Mouse (Mus musculus) midbrain, embryonic 16.5 days (tissue): ENCODE measurements around the gene Fgfr2. TPM values are rescaled to one million over a fixed set of nuclear protein-coding genes. Genes with fewer than 3 reads are reported as not detected.

Source experiments
- ATAC-seq: fragments of 200-750 bp; cut with Nextera tagmentation; 2 replicates; pipeline ENCODE4 v1.8.0; 2017; ENCODE audit warnings: moderate TSS enrichment
- H3K27ac ChIP-seq: fragments of 300-500 bp; sonication (generic); 2 replicates; pipeline ENCODE4 v1.5.1; 2014; ENCODE audit warnings: mild to moderate bottlenecking, low read length, mixed read lengths
- H3K27me3 ChIP-seq: fragments of 300-500 bp; sonication (generic); 2 replicates; pipeline ENCODE4 v1.6.1; 2014; ENCODE audit warnings: low read depth, low read length, mixed read lengths; ENCODE audit not compliant: control insufficient read depth, insufficient read depth
- H3K36me3 ChIP-seq: fragments of 300-500 bp; sonication (generic); 2 replicates; pipeline ENCODE4 v1.6.1; 2014; ENCODE audit warnings: mild to moderate bottlenecking, low read length, moderate library complexity, mixed read lengths; ENCODE audit not compliant: control insufficient read depth, insufficient read depth
- H3K4me1 ChIP-seq: fragments of 300-500 bp; sonication (generic); 2 replicates; pipeline ENCODE4 v1.6.1; 2014; ENCODE audit warnings: mild to moderate bottlenecking, low read length, mixed read lengths; ENCODE audit not compliant: control insufficient read depth, insufficient read depth
- H3K4me2 ChIP-seq: fragments of 300-500 bp; sonication (generic); 2 replicates; pipeline ENCODE4 v1.6.1; 2014; ENCODE audit warnings: mild to moderate bottlenecking, low read length, mixed read lengths
- H3K4me3 ChIP-seq: fragments of 300-500 bp; sonication (generic); 2 replicates; pipeline ENCODE4 v1.5.1; 2014; ENCODE audit warnings: low read depth, mild to moderate bottlenecking, low read length, moderate library complexity, mixed read lengths
- H3K9ac ChIP-seq: fragments of 300-500 bp; sonication (generic); 2 replicates; pipeline ENCODE4 v1.6.1; 2014; ENCODE audit warnings: low read depth, low read length, mixed read lengths
- H3K9me3 ChIP-seq: fragments of 300-500 bp; sonication (generic); replicated peaks from 2 replicates; pipeline ENCODE4 v1.6.1; 2014; ENCODE audit warnings: mild to moderate bottlenecking, low read length, mixed read lengths; ENCODE audit not compliant: control insufficient read depth, poor library complexity, severe bottlenecking
- WGBS: fragments of 180-500 bp; shearing (Covaris S2); extraction: QIAGEN DNeasy Blood & Tissue Kit; methylation state at CpG from one replicate; pipeline ENCODE4 v1.1.7; 2014; 5-methylcytosine and 5-hydroxymethylcytosine counted together
- polyA plus RNA-seq: library from polyadenylated mRNA; unstranded; fragments of >200 nt; fragmentation: Nextera tagmentation; extraction: Ambion mirVana; gene quantifications from 2 replicates; pipeline ENCODE4 v1.2.1, GENCODE M21; 2015

Fgfr2 gene
- polyA plus RNA-seq, 1 experiment from 2014 or later, result 23.8 TPM

- Histone ChIP-seq H3K27ac (no peak overlapping the region), H3K4me1 (peaks cover 10% of the 10 kb centered on the region; the same call in 1 of the 2 replicates), H3K9me3 (no peaks in the 10 kb centered on the region), H3K27me3 (no peaks in the 10 kb centered on the region), H3K9ac (no peak overlapping the region), H3K4me3 (no peak overlapping the region), H3K36me3 (no peaks in the 10 kb centered on the region), H3K4me2 (no peak overlapping the region)
- ATAC-seq, result no peak
- WGBS, result 29% methylated on average over 11 of the region's 11 CpGs
Observed at GRCm38 (mm10) chr7:132332176-132332575, 791.0 kb downstream of the Fgfr2 start.

DNA sequence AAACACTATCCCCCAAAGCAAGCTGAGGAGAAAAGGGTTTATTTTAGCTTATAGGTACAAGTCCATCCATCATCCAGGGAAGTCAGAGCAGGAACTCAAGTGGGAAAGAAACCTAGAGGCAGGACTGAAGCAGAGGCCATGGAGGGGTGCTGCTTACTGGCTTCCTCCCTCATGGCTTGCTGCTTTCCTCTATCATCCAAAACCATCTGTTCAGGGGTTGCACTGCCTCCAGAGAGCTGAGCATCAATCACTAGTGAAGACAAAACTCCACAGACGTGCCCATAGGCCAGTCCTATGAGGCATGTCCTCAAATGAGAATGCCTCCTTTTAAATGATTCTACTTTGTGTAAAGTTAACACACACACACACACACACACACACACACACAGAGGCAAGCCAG, 793.0 kb downstream of the Fgfr2 start:
- Histone ChIP-seq H3K36me3 (no peaks in the 10 kb centered on the region), H3K27ac (no peak overlapping the region), H3K4me3 (no peak overlapping the region), H3K4me2 (no peak overlapping the region), H3K27me3 (no peaks in the 10 kb centered on the region), H3K9ac (no peak overlapping the region), H3K4me1 (0 out of 2 replicates have a peak, but pooled peaks cover 3% of the 10 kb centered on the region), H3K9me3 (no peaks in the 10 kb centered on the region)
- no peak for ATAC-seq
- 61% methylated on average over 1 of the region's 1 CpGs for whole genome bisulfite sequencing

GRCm38 (mm10) chr7:132328648-132329047, 794.5 kb downstream of the Fgfr2 start:
- H3K27me3 ChIP-seq, result no peaks in the 10 kb centered on the region
- H3K27ac ChIP-seq, result no peak overlapping the region
- no peak overlapping the region for H3K4me2 ChIP-seq
- no peak overlapping the region for H3K4me3 ChIP-seq
- H3K9ac ChIP-seq, result no peak overlapping the region
- WGBS, result 93% methylated on average over 1 of the region's 1 CpGs
- ATAC-seq, result no peak
- H3K4me1 ChIP-seq, result 0 out of 2 replicates have a peak, but pooled peaks cover 3% of the 10 kb centered on the region
- no peaks in the 10 kb centered on the region for H3K9me3 ChIP-seq
- no peaks in the 10 kb centered on the region for H3K36me3 ChIP-seq

DNA sequence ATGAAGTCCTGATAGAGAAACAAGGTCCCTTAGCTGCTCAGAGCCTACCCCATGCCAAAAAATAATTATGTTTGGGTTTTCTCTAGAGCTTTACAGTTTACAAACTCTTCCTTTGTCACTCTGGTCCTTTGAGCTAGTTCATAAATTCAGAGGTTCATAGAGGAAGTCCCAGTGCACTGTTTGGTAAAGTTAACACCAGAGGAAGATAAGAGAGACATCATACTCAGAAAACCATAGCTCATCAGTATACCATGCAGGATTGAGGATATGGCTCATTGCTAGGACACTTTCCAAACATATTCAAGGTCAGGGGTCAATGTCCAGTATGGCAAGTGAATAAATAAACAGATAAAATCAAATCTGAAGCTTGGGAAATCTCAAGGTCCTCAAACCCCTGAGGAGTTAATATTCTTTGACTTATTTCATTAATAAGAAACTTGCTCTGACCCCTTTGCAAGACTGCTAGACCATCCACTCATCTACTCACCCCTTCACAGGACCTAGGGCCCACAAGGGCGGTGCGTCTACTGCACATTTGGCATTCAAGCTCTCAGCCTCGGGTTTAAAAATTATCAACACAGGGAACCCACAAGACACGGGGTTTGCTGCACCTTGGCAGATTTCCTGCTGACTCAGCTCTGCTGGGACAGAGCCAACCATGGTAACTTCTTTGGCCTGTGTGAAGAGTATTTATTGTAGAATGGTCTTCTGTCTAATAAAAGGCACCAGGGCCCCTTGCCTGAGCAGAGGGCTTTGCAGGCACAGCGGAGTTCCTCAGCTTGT, 797.4 kb downstream of the Fgfr2 start:
- H3K9ac ChIP-seq, result no peak overlapping the region
- no peak for ATAC-seq
- no peaks in the 10 kb centered on the region for H3K36me3 ChIP-seq
- H3K9me3 ChIP-seq, result no peaks in the 10 kb centered on the region
- no peaks in the 10 kb centered on the region for H3K4me1 ChIP-seq
- H3K27me3 ChIP-seq, result no peaks in the 10 kb centered on the region
- H3K4me3 ChIP-seq, result no peak overlapping the region
- 70% methylated on average over 5 of the region's 5 CpGs for WGBS
- H3K4me2 ChIP-seq, result no peak overlapping the region
- no peak overlapping the region for H3K27ac ChIP-seq

DNA sequence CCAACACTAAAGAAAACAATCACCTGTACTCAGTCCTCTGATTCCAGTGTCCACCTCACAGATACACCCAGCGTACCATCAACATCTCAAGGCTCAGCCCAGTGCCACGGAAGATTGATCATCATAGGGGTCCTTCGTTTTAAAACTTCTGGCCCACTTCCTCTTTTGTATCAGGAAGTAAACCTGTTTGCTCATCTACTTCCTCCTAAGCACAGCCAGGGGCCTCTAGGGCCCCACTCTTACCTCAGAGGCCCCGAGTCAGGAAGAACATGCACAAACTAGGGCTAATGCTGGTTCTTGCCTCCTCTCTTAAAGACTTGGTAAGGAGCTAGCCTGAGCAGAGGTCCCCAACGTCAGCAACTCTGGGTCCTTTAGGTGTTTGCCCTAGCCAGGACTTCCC, 799.7 kb downstream of the Fgfr2 start:
- WGBS, result 87% methylated on average over 5 of the region's 5 CpGs
- no peaks in the 10 kb centered on the region for H3K36me3 ChIP-seq
- no peak overlapping the region for H3K4me2 ChIP-seq
- no peak overlapping the region for H3K4me3 ChIP-seq
- H3K27ac ChIP-seq, result no peak overlapping the region
- ATAC-seq, result no peak
- no peaks in the 10 kb centered on the region for H3K4me1 ChIP-seq
- H3K9me3 ChIP-seq, result no peaks in the 10 kb centered on the region
- no peak overlapping the region for H3K9ac ChIP-seq
- H3K27me3 ChIP-seq, result no peaks in the 10 kb centered on the region

DNA sequence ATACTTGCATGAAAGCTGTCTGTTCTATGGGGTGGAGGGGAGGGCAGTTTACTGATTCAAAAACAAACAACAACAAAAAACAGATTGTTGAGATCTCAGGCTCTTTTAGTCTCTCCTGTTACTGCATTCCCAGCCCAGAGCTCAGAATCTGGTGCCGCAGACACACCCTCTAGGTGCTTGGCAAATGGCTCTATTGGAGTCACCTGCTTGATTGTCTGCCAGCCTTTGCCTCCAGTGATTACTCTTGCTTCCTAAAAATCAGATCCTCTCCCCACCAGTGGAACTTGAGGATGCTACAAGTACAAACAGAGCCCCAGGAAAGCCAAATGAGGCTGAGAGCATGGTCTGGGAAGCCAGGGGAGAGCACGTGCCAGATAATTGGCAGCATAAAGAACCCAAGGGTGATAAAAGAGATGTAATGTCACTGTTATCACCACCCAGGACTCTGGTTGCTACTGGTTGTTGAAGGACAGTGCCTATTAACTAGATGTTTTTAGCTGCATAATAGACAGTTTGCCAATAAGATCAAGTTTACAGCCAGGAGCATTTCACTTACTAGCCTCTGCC, 801.7 kb downstream of the Fgfr2 start:
- Histone ChIP-seq H3K9ac (no peak overlapping the region), H3K4me3 (no peak overlapping the region), H3K27ac (no peak overlapping the region), H3K36me3 (no peaks in the 10 kb centered on the region), H3K9me3 (no peaks in the 10 kb centered on the region), H3K4me2 (no peak overlapping the region), H3K4me1 (peaks cover 5% of the 10 kb centered on the region; the same call in 1 of the 2 replicates), H3K27me3 (no peaks in the 10 kb centered on the region)
- WGBS, result 68% methylated on average over 2 of the region's 2 CpGs
- no peak for ATAC-seq

GRCm38 (mm10) chr7:132317036-132317541, 806.1 kb downstream of the Fgfr2 start, which contains the start of gene Chst15:
Gene Chst15, minus strand, starts transcription at chr7:132317228.
- H3K4me2 ChIP-seq, result peak within 1 kb of the TSS; percentile 99
- H3K27ac ChIP-seq, result peak within 1 kb of the TSS; percentile 81
- WGBS, result under 1% methylated on average over 34 of the region's 34 CpGs
- peaks cover 12% of the 10 kb centered on the region; the same call in 1 of the 2 replicates for H3K4me1 ChIP-seq
- ATAC-seq, result peak; percentile 16; the same call in 1 of the 2 replicates
- no peaks in the 10 kb centered on the region for H3K9me3 ChIP-seq
- peak within 1 kb of the TSS; percentile 79 for H3K4me3 ChIP-seq
- peak within 1 kb of the TSS; percentile 88 for H3K9ac ChIP-seq
- no peaks in the 10 kb centered on the region for H3K27me3 ChIP-seq
- H3K36me3 ChIP-seq, result no peaks in the 10 kb centered on the region

- no peaks in the 10 kb centered on the region for H3K27me3 ChIP-seq
- peak overlapping the region; percentile 88 for H3K9ac ChIP-seq
- H3K4me1 ChIP-seq, result peaks cover 12% of the 10 kb centered on the region; the same call in 1 of the 2 replicates
- H3K4me3 ChIP-seq, result peak overlapping the region; percentile 79
- H3K36me3 ChIP-seq, result no peaks in the 10 kb centered on the region
- peak; percentile 85 for ATAC-seq
- no peaks in the 10 kb centered on the region for H3K9me3 ChIP-seq
- H3K4me2 ChIP-seq, result peak overlapping the region; percentile 99
- WGBS, result under 1% methylated on average over 70 of the region's 79 CpGs
- H3K27ac ChIP-seq, result peak overlapping the region; percentile 81
Observed at GRCm38 (mm10) chr7:132316101-132317035, 806.8 kb downstream of the Fgfr2 start.
